In the genomic region with DNA sequence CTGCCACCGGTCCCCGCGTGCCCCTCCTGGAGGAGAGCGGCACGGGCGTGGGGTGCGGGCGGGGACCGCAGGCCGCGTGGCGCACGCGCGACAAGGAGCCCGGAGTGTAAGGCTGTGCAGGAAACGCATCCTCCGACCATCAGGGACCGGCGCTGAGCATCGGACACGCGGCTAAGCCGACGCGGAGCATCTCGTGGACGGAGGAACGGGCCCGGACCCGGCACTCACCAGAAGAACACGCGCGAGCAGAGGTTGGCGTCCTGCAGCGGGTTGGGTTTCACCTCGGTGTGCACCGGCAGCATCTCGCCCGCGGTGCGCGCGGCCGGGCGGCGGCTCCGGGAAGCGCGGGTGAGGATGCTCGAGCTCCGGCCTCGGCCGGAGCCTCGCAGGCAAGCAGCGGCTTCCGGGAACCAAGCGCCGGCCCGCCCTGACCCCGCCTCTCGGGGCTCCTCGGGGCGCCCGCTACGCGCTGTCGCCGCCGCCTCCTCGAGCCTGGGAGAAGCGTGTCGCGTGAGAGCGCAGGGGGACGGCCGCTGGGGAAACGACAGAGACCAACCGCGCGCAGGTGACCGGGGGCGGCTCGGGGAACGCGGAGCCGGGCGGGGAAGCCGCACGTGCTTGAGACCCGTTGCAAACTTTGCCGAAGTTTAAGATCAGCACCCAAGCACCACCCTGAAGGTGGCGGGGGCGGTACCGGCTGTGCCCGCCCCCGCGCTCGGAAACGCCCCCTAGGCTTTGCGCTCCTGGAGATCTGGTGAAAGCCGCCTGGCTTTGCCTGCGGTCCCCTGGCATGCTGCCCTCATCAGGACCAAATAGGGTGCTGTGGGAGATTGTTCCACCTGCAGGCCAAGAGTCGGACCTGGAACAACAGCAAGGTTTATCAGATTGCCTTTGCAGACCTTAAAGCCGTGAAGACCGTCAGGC, we compare ENCODE assay signal across 7 mouse cellular contexts. TPM values are rescaled to one million over a fixed set of nuclear protein-coding genes. Genes with fewer than 3 reads are reported as not detected.
DNase-seq lines count a peak whose midpoint lies in the region; ATAC-seq lines count a peak whose summit lies in the region.

TSS of gene Abcc4 (minus strand) at position 412 of the 924 bp plus-strand sequence.

- H3K36me3 ChIP-seq in intestine, embryonic 15.5 days, result no peaks in the 10 kb centered on the region
- H3K36me3 ChIP-seq in midbrain, embryonic 10.5 days, result no peaks in the 10 kb centered on the region

- H3K27ac ChIP-seq in intestine, embryonic 15.5 days, result no peak within 1 kb of the TSS
- peak within 1 kb of the TSS; percentile 87 for H3K27ac ChIP-seq in midbrain, embryonic 10.5 days (replicated peaks)

- peak within 1 kb of the TSS; percentile 98 for H3K4me2 ChIP-seq in intestine, embryonic 15.5 days (replicated peaks)

- H3K4me1 ChIP-seq in intestine, embryonic 15.5 days (replicated peaks), result 0 out of 2 replicates have a peak, but pooled peaks cover 5% of the 10 kb centered on the region
- peaks cover 38% of the 10 kb centered on the region for H3K4me1 ChIP-seq in midbrain, embryonic 10.5 days

- WGBS in intestine, embryonic 15.5 days, result under 1% methylated on average over 104 of the region's 106 CpGs
- under 1% methylated on average over 106 of the region's 106 CpGs for WGBS in midbrain, embryonic 10.5 days

- H3K27me3 ChIP-seq in intestine, embryonic 15.5 days (replicated peaks), result 0 out of 2 replicates have a peak, but pooled peaks cover 4% of the 10 kb centered on the region
- peaks cover 77% of the 10 kb centered on the region for H3K27me3 ChIP-seq in midbrain, embryonic 10.5 days (ENCODE audit: low read depth, poor library complexity, severe bottlenecking)

- intact Hi-C loops in left cerebral cortex, postnatal 4 days (cut with DNase I), result no loop called here

- peak; percentile 94 for ATAC-seq in intestine, embryonic 15.5 days

- H3K9me3 ChIP-seq in intestine, embryonic 15.5 days, result no peaks in the 10 kb centered on the region
- H3K9me3 ChIP-seq in midbrain, embryonic 10.5 days (replicated peaks), result no peaks in the 10 kb centered on the region

- peak within 1 kb of the TSS; percentile 57 for H3K4me3 ChIP-seq in intestine, embryonic 15.5 days (replicated peaks)
- peak within 1 kb of the TSS; percentile 79 for H3K4me3 ChIP-seq in midbrain, embryonic 10.5 days

- peak within 1 kb of the TSS; percentile 48 for H3K9ac ChIP-seq in intestine, embryonic 15.5 days

- peak; percentile 94 for DNase-seq in adrenal gland, adult 2 months
- peak; percentile 70 for DNase-seq in embryo, embryonic 10.5 days (ENCODE audit: low spot score)
- peak; percentile 38 to 68 for DNase-seq in gastrocnemius, postnatal 4 days (ENCODE audit: low spot score in 2 of 2)
- DNase-seq in left cerebral cortex, postnatal 4 days, result peak; percentile 35
- DNase-seq in midbrain, embryonic 10.5 days (ENCODE audit: low spot score), result peak; percentile 73
- peak; percentile 91 for DNase-seq in skeletal muscle tissue, adult 2 months (ENCODE audit: low read depth, low spot score)

RNA-seq across cellular contexts. Expression of gene Abcc4, which starts in this region (rescaled TPM):
- 10 to 100 TPM; 17.9 to 20.2 TPM for total RNA-seq in adrenal gland, adult 2 months (2021)
- 4.2 and 9.6 TPM in 2 replicates for polyA plus RNA-seq in adrenal gland, adult 2 months (2012; rRNA removed)
- total RNA-seq in gastrocnemius, postnatal 4 days (2021), result 1 to 10 TPM; 2.4 to 2.9 TPM
- polyA plus RNA-seq in intestine, embryonic 15.5 days (2015; fragmentation: Nextera tagmentation; extraction: Ambion mirVana), result 2.2 and 2.3 TPM in 2 replicates
- total RNA-seq in left cerebral cortex, postnatal 4 days (2021), result 1 to 10 TPM; 4.3 to 4.6 TPM
- 4.7 and 4.8 TPM in 2 replicates for polyA plus RNA-seq in midbrain, embryonic 10.5 days (2016; fragmentation: Nextera tagmentation; extraction: Ambion mirVana)

Comparison
In these comparisons a context has a peak if more than half of its experiments do, and no peak if none do; other contexts are left out.
1. DNase-seq: peak in every context shown above with its lines; median percentile 94 in adrenal gland, adult 2 months; 91 in skeletal muscle tissue, adult 2 months; 73 in midbrain, embryonic 10.5 days; 70 in embryo, embryonic 10.5 days; 53 in gastrocnemius, postnatal 4 days; 35 in left cerebral cortex, postnatal 4 days.